Mouse (Mus musculus): Measurements from ENCODE around the gene Kcnj4. TPM values are rescaled to one million over a fixed set of nuclear protein-coding genes. Genes with fewer than 3 reads are reported as not detected.

The Kcnj4 gene
- polyA plus RNA-seq, 1 experiment from 2014 or later, result not detected

Other genes starting within 250 kb of the Kcnj4 start
- 1.4 and 1.5 TPM in 2 replicates for gene Baiap2l2, start 219.7 kb downstream of the Kcnj4 start, polyA plus RNA-seq (2014; fragmentation: Nextera tagmentation; extraction: Ambion mirVana)
- gene Pla2g6, start 176.9 kb downstream of the Kcnj4 start, polyA plus RNA-seq (2014; fragmentation: Nextera tagmentation; extraction: Ambion mirVana), result 18.0 and 20.4 TPM in 2 replicates
- 1.6 and 1.8 TPM in 2 replicates for gene Maff, start 158.6 kb downstream of the Kcnj4 start, polyA plus RNA-seq (2014; fragmentation: Nextera tagmentation; extraction: Ambion mirVana)
- gene Tmem184b, start 101.7 kb downstream of the Kcnj4 start, polyA plus RNA-seq (2014; fragmentation: Nextera tagmentation; extraction: Ambion mirVana), result 32.7 and 33.5 TPM in 2 replicates
- gene Csnk1e, start 49.7 kb downstream of the Kcnj4 start, polyA plus RNA-seq (2014; fragmentation: Nextera tagmentation; extraction: Ambion mirVana), result 193 and 195 TPM in 2 replicates
- 15.8 and 18.3 TPM in 2 replicates for gene Kdelr3, start 11.2 kb upstream of the Kcnj4 start, polyA plus RNA-seq (2014; fragmentation: Nextera tagmentation; extraction: Ambion mirVana)
- 87.6 and 116 TPM in 2 replicates for gene Ddx17, start 41.5 kb upstream of the Kcnj4 start, polyA plus RNA-seq (2014; fragmentation: Nextera tagmentation; extraction: Ambion mirVana)
- gene Dmc1, start 99.9 kb upstream of the Kcnj4 start, polyA plus RNA-seq (2014; fragmentation: Nextera tagmentation; extraction: Ambion mirVana), result 1.2 and 1.5 TPM in 2 replicates
- gene Fam227a, start 153.7 kb upstream of the Kcnj4 start, polyA plus RNA-seq (2014; fragmentation: Nextera tagmentation; extraction: Ambion mirVana), result 3.7 and 6.0 TPM in 2 replicates
- gene Cby1, start 154.0 kb upstream of the Kcnj4 start, polyA plus RNA-seq (2014; fragmentation: Nextera tagmentation; extraction: Ambion mirVana), result 74.6 and 76.1 TPM in 2 replicates
- 337 and 338 TPM in 2 replicates for gene Tomm22, start 165.6 kb upstream of the Kcnj4 start, polyA plus RNA-seq (2014; fragmentation: Nextera tagmentation; extraction: Ambion mirVana)
- gene Josd1, start 182.7 kb upstream of the Kcnj4 start, polyA plus RNA-seq (2014; fragmentation: Nextera tagmentation; extraction: Ambion mirVana), result 12.2 and 14.7 TPM in 2 replicates
- 28.1 and 33.9 TPM in 2 replicates for gene Gtpbp1, start 185.6 kb upstream of the Kcnj4 start, polyA plus RNA-seq (2014; fragmentation: Nextera tagmentation; extraction: Ambion mirVana)
- 4.3 and 9.5 TPM in 2 replicates for gene Sun2, start 237.3 kb upstream of the Kcnj4 start, polyA plus RNA-seq (2014; fragmentation: Nextera tagmentation; extraction: Ambion mirVana)